Mouse (Mus musculus) cerebellum, adult 2 months (tissue): ENCODE data around the gene Stpg3.

ENCODE experiments used
- CTCF ChIP-seq: fragments of 200-500 bp; IDR thresholded peaks from 2 replicates; pipeline ENCODE4 v1.5.1; 2011; ENCODE audit warnings: low read depth, mild to moderate bottlenecking, control low read depth, low read length, moderate library complexity, borderline replicate concordance; ENCODE audit not compliant: insufficient read depth
- POLR2A ChIP-seq: fragments of 200-500 bp; IDR thresholded peaks from 2 replicates; pipeline ENCODE4 v1.6.1; 2011; ENCODE audit warnings: low read length, control low read depth, borderline replicate concordance; ENCODE audit not compliant: insufficient read depth

DNA sequence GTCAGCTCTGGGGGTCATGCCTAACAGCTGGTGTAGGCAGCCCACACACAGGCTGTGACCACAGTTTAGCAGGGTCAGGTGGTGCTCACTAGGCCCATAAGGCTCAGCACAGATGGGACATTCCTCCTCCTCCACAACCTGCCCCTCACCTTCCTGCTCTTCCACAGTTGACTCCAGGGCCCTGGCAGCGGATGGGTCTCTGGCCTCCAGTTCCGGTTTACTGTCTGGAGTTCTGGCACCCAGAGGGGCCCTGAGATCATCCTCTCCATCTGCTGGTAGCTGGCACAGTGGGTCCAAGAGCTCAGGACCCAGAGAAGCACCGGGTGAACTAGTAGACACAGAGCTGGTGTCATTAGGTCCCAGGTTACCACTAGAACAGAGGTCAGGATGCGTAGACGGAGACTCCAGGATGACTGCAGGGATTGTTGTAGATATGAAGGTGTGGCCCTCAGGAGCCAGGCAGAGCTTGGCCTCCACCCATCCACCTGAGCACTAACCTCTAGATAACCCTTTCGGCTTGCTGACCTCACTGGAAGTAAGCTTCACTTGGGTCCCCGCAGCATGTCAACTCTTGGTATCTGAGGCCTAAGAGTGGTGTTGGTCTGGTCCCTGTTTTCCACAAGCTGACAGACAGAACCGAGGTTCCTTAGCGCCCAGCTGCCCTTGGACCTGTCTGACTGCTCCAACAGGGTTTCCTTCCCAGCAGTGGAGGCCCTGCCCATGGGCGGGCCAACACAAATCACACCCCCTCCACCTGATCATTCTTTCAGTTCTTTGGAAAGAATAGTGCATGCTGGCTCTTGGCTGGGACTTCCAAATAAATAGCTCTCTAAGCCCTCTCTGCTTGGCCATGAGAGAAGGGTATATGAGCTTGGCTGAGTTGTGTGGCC is 32.0 kb upstream of the Stpg3 start, which contains the start of gene AL732309.1:
- TF ChIP-seq CTCF (no peak), POLR2A (no peak)
